Mouse (Mus musculus): ENCODE data around the gene B3gnt8.

DNA sequence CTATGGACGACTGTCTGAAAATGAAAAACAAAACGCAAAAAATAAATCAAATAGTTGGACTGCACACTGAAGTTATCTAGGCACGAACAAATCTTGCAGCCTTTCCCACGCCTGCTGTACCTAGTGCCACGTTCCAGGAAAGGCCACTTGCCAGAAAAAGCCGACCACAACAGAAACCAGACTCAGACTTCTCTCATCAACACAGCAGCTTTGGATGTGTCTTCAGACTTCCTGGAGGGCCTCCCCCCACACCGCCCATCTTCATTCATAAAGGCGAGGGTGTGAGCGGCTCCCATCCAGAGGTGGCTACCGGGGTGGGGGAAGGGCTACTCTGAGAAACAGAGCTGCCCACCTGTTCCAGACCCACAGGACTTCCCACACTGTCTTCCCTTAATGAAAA is 17.7 kb downstream of the B3gnt8 start:
- TF ChIP-seq CTCF (IDR thresholded peaks at IDR 0.05; ENCODE audit: extremely low read depth, insufficient read depth, insufficient read length, insufficient replicate concordance) (no peak), POLR2A (IDR thresholded peaks at IDR 0.05; ENCODE audit: low read depth, low read length) (no peak)
